Mouse (Mus musculus) adrenal gland, postnatal 25 days (tissue): ENCODE results near the gene Thsd7a. TPM values are rescaled to one million over a fixed set of nuclear protein-coding genes. Genes with fewer than 3 reads are reported as not detected.
A peak's percentile ranks its signal among the peaks of the same experiment; 100 is the strongest.

Source experiments
- DNase-seq: peaks from one replicate; pipeline ENCODE4 v3.0.0; 2021; ENCODE audit warnings: mixed read lengths
- total RNA-seq: library from RNA; stranded (reverse); gene quantifications from 2 replicates; pipeline ENCODE4 v1.2.3, GENCODE M21; 2021

Gene Thsd7a
- total RNA-seq, 1 experiment from 2014 or later: 14.4 TPM

DNA sequence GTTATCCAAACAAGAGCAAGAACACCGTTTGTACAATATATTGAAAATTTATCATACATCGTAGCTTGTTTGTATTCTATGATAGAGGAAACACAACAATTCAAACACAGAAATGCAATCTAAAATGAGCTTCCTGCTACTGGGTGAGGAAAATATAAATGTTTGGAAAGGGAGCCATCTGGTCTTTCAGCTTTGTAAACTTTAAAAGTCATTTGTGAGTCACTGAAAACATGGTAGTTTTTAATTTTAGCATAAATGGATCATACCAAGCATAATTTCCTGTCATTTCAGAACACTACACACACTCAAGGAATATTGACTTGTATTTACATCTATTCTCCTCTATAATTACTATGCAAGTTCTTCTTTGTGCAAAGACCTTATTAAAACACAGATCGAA is 363.6 kb downstream of the Thsd7a start:
- DNase-seq: no peak

DNA sequence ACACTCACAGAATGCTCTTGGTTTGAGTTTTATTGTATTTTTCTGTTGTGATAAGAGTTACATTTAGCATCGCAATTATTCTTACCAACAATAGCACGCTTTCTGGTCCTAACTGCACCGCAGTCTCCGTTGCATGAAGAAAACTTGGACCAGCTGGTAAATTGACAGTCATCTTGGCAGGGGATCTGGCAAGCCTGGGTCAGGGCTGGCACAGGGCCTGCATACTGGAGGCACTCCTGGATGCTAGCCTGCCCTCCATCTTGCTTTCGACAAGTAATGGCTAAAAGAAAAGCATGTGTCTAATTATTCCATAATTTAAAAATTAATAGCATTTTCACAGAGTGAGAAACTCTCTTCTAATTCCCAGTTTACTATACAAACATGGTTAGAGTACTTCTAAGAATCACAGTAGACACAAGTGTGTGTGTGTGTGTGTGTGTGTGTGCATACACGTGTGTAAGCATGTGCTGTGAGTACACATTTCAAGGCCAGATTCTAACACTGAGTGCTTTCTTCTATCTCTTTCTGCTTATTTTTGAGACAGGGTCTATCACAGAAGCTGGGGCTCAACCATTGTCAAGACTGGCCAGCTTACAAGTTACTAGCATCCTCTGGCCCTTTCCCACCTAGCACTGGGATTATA is 368.0 kb downstream of the Thsd7a start:
- peak; percentile 65 for DNase-seq

DNA sequence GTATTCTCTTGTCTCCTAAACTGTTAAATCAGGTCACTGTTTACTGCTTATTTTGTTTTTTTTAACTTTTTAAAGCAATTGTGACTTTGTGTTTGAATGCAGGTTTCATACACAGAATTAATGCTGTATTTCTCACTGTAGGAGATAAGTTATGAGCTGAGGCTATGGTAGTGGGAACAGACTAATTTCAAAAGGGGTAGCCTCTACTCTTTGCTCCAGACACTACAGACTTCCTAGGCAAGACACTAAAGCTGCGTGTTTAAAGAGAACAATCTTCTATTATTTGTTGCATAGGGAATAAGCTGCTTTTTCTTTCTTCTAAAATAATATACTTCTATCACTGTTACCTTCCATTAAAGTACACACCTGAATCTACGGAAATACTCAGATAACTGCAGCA is 368.5 kb downstream of the Thsd7a start:
- no peak for DNase-seq

DNA sequence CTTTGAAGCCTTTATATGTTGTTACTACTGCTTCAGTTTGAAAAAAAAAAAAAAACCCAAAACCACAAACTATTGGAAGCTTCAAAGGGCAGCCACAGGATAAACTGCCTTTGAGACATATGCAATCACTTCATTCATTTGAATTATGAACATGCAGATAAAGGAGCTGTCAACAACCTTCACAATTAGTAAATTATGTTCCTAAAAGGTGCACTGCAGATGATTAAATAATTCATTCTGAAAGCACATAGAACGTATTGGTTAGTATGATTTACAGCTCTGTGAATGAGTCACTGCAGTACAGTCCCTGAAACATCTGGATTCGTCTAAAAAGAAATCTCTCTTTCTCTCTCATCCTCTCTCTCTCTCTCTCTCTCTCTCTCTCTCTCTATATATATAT is 390.5 kb downstream of the Thsd7a start:
- no peak for DNase-seq

DNA sequence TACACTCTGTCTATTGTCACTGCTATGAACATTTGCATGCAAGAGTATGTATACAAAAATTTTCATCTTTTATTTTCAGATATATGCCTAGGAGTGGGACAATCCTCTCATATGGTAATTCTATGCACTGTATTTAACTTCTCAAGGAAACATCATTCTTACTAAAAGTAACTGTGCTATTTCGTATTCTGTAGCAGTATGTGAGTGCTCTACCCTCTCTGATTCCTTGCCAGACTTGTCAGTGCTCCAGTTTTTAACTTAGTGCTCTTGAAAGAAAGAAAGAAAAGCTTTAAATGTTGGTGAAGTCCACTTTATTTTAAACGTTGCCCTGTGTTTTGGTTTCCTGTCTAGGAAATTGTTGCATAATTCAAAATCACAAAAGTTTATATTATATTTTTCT is 395.6 kb downstream of the Thsd7a start:
- no peak for DNase-seq

DNA sequence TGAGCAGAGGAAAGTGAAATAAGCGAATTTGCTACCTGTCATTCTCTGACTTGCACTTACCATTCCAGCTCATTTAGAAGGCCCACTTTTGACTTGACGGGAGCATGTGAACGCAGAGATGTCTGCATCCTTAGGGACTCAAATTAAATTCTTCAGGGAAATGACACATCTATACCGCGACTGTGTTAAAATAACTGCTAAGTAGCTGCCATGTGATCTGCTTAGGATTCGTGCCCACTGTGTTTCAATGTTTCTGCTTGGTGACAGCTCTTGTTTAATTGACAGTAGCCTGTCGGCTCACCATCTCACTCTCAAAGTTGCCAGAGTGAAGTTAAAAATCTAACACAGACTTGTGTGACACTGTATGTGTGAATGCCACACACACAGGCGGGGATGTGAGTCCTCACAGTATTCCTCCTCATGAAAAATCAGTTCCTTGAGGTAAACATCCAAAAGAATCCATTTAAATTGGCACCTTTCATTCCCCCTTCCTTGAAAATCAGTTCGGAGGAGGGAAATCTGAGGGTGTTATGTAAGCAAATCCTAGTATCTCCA is 397.0 kb downstream of the Thsd7a start:
- no peak for DNase-seq

DNA sequence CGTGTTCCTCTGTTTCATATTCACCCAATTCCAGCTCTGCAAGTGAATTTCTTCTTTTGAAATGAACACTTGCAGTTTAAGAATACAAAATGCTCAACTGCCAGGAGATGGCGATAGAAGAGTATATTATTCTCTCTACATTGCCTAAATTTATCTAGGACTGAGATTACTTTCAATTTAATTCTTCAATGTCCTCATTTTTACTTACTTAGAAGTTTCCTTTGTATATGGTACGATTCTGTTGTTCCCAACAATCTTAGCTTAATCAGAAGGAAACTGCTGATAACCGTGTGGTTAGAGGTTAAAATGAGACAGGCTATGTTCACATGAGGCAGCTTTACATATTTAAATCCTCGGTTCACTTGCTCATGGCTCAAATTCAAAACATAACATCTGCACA is 398.5 kb downstream of the Thsd7a start:
- no peak for DNase-seq

DNA sequence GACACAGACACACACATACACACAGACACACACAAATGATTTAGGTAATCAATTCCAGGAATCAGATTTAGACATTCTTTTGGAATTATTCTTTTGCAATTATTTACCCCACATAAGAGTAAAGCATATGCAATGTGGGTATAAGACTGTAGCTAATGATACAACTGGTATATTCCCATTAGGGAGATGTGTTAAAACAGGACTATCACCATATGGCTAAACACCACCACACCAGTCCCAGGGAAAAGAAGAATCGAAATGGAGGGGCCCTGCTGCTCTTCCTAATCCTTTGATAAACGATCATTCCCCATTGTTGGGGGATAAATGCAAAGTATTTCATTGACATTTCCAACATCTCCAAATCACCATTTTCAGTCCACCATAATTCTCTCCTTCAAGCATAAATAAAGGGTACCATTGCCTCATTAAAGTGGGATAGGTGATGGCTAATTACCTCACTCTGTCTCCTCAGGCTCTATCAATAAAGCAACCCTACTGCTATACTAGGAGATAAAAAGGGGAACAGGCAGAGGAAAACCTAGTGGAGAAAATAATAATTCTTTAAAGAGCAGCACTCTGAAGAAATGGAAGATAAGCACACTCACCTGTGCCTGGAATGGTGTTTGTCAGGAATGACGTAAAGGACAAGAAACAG is 400.0 kb downstream of the Thsd7a start:
- no peak for DNase-seq

DNA sequence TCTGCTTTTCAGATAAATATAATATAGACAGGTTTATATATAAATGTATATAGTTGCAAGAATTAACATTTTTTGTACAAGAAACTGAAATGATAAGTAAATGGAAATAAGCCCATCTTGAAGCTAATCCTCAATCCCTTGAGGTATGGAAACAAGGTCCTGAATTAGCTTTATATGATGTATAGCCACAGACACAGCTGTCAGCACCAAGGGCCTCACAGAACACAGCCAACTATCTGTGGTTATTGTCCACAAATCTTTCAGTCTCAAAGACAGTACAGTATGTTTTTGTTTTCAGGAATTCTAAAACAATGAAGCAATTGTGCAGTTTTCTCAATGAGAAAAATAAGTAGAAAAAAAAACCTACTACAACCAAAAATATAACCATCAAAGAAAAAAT is 400.5 kb downstream of the Thsd7a start:
- DNase-seq: no peak

DNA sequence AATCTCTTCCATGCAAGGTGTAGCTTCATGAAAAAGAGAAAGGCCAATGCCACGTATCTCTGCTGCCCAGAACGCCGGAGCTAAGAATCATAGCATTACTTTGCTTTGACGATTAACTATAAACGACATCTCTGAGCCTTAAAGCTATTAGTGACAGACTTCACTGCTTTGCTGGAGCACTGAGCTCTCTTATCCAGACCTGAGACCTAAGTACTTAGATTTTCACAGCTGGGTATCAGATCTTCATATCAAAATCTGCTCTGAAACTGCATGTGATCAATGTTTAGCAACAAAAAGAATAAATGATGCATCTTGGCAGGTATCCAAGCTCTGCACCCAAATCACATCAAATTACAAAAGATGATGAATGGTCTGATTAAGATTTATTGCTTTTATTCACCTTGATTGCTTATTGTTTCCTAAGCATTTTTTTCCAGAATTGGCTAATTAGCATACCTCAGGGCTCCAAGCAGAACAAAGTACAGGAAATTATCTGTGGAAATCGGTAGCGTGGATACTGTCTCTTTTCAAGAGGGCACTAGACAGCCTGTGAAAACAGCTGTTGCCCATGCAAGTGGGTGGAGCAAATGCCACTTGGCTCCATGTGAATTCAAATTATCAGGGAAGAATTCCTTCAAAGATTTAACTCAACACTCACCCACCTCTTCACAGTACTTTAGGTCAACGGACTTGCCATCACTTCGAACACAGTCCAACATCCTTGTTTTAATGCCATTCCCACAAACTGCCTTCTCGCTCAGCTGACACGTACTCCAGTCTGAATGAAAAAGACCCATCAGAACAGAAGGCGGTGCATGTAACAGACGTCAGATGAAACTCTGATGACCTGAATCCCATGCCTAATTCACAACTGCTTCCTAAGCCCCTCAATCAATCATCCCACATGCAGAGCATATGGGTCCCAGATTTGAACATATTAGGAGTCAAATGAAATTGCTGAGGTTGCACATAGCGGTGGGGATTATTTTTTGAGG is 412.3 kb downstream of the Thsd7a start:
- no peak for DNase-seq

DNA sequence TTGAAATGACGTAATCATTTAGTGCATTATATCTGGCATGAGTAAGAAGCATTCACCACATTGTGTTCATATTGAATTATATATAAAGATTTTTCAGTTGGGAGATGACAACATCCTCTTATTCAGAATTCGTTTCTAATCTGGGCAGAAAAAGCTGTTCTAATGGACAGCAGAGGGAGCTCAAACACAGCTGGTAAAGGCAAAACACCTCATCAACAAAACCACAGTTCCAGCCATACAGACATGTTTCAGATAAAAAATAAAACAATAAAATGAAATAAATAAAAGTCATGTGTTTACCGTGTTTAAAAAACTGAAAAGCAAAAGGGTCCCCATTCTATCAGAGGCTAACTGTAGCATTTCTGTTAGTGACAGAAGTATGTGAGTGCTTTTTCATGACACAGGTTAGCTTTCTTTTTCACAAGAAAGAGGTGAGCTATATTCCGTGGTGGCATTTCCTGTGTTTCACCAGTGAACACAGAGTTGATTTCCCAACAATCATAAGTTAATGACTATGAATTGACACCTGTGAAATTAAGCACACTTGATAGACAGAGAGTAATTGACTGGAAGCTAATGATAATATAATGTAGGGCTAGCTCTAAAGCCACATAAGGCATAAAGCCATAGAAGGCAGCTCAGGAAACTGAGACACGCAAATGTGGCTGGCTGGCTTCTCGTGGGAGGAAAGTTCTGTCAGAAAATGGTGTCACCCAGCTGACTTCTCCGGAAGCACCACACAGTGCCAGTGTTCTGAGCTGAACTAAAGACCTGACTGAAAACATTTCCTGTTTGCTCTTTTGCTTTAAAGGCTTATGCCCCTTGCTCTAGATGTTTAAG is 433.9 kb downstream of the Thsd7a start:
- DNase-seq: no peak

DNA sequence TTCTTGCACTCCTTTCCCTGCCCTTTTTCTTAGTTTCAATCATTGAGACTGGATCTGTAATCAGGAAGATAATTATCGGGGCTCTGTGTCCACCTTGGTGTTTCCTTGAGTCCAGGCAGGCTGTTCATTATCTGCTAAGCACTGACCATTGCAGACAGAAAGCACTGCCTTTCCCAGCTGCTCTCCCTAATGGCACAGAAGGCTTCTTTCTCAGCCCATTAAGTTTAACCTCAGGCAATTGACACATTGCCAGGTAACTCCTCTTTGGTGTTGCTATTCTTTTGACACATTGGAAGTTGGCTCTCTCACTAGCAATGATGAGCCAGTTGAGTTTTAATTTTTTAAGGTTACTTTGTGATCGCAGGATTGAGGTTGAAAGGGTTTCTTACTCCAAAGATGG is 441.7 kb downstream of the Thsd7a start:
- DNase-seq: no peak

DNA sequence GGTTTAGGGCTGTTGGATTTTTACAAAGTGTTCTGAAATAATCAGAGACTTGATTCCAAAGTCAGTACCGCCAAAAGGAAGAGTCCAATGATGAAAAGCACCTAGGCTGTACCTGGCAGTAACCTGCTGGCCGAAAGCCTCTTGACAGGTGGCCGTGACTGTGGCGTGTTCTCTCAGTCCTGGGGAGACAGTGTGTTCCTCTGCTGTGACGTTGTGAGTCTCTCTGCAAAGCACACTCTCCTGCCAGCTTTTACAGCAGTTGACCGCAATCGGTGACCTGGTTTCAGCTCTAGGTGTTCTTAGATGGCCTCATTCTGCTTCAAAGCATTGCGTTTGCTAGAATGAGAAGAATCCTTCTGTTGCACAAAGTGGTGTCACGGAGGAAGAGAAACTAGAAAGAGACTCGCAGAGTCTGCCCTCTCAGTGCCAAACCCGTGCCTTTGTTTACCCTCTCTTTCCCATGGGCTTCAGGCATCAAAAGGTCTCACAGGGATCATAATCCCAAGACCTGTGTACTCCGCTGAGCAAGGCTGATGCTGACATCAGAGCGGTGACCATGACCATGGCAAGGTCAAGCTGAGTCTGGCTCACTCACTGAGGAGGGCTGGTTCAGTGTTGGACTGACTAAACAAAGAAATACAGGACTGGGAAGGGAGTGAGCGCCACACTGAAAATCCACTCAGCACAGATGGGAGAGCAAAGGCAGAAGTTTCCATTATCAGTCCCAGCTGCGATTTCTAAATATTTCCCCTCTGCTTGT is 486.4 kb downstream of the Thsd7a start:
- DNase-seq: peak; percentile 55
